Mouse (Mus musculus) liver, postnatal 0 days (tissue): ENCODE results near the gene Resf1.

ENCODE experiments used
- CTCF ChIP-seq: sonication (generic); IDR thresholded peaks from 2 replicates; pipeline ENCODE4 v1.5.1; 2016; ENCODE audit warnings: antibody characterized with exemption, low read depth
- EP300 ChIP-seq: IDR thresholded peaks from 2 replicates; pipeline ENCODE4 v1.6.1; 2016; ENCODE audit warnings: antibody characterized with exemption, low read depth, mild to moderate bottlenecking

- TF ChIP-seq CTCF (no peak), EP300 (no peak)
Measured at GRCm38 (mm10) chr6:149344372-149344771, 35.2 kb downstream of the Resf1 start.
